Mouse (Mus musculus): ENCODE measurements around the gene Tnfrsf14. TPM values are rescaled to one million over a fixed set of nuclear protein-coding genes. Genes with fewer than 3 reads are reported as not detected.

The Tnfrsf14 gene
- total and polyA plus RNA-seq, 2 experiments from 2014 or later = 0.40 to 2.7 TPM

DNA sequence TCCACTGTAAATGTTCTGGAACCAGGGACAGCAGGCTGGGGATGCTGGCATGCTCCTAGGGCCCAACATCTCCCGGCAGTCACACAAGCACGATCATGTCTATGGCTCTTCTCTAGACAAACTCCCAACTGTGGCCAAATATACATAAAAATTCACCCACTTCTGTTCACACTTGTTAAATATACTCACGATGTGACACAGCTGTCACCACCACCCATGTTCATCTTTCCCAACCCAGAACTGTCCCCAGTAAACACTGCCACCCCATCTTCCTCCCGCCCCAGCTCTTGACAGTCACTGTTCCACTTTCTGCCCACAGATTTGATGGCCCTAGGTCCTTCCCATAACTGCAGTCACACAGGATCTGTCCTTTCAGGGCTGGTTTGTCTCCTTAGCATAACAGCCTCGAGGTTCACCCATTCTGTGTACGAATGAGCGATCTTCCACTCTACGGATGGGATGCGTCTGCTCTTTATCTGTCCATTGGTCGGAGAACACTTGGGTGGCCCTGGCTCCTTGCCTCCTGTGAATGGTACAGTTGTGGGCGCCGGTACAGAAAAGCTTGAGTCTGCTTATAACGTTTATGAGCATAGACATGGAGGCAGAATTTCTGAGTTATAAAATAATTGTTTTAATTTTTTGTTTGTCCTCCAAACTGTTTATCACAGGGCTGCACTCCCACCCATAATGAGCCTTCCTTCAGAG lies 29.1 kb upstream of the Tnfrsf14 start:
- ATAC-seq (ENCODE audit: insufficient read depth, low read depth) (no peak), DNase-seq (ENCODE audit: low spot score) (no peak)
- peaks cover 12% of the 10 kb centered on the region for H3K4me1 ChIP-seq (ENCODE audit: control insufficient read depth, insufficient read depth)
- 49% methylated on average over 13 of the region's 13 CpGs for WGBS
- no peaks in the 10 kb centered on the region for H3K36me3 ChIP-seq (replicated peaks; ENCODE audit: control insufficient read depth, insufficient read depth, low read length)
- no peaks in the 10 kb centered on the region for H3K9me3 ChIP-seq (replicated peaks; ENCODE audit: control insufficient read depth, low read length)
- peaks cover 97% of the 10 kb centered on the region for H3K27me3 ChIP-seq (ENCODE audit: control insufficient read depth, insufficient read depth, low read length)
- no peak overlapping the region for H3K4me3 ChIP-seq (ENCODE audit: low read depth, low read length)
- no peak for TF ChIP-seq EP300 (IDR thresholded peaks at IDR 0.05; ENCODE audit: low read depth)
- TF ChIP-seq CTCF (IDR thresholded peaks at IDR 0.05; ENCODE audit: low read depth) = no peak
- H3K27ac ChIP-seq (ENCODE audit: low read depth) = no peak overlapping the region
- no peak overlapping the region for H3K4me2 ChIP-seq (ENCODE audit: low read depth, low read length)
- H3K9ac ChIP-seq (replicated peaks; ENCODE audit: low read depth, low read length) = no peak overlapping the region

GRCm38 (mm10) chr4:154956604-154957003 lies 28.2 kb upstream of the Tnfrsf14 start:
- Histone ChIP-seq H3K4me3 (ENCODE audit: low read depth, low read length) (no peak overlapping the region), H3K36me3 (replicated peaks; ENCODE audit: control insufficient read depth, insufficient read depth, low read length) (no peaks in the 10 kb centered on the region), H3K4me1 (ENCODE audit: control insufficient read depth, insufficient read depth) (peaks cover 12% of the 10 kb centered on the region), H3K27ac (ENCODE audit: low read depth) (no peak overlapping the region), H3K9me3 (replicated peaks; ENCODE audit: control insufficient read depth, low read length) (no peaks in the 10 kb centered on the region), H3K9ac (replicated peaks; ENCODE audit: low read depth, low read length) (no peak overlapping the region), H3K27me3 (ENCODE audit: control insufficient read depth, insufficient read depth, low read length) (peaks cover 97% of the 10 kb centered on the region), H3K4me2 (ENCODE audit: low read depth, low read length) (no peak overlapping the region)
- ATAC-seq (ENCODE audit: insufficient read depth, low read depth) = no peak
- DNase-seq (ENCODE audit: low spot score) = no peak
- WGBS = 41% methylated on average over 9 of the region's 9 CpGs
- no peak for TF ChIP-seq EP300 (IDR thresholded peaks at IDR 0.05; ENCODE audit: low read depth)

GRCm38 (mm10) chr4:154952461-154953241 lies 24.3 kb upstream of the Tnfrsf14 start:
- Histone ChIP-seq H3K27ac (ENCODE audit: low read depth) (no peak overlapping the region), H3K4me3 (ENCODE audit: low read depth, low read length) (no peak overlapping the region), H3K4me2 (ENCODE audit: low read depth, low read length) (no peak overlapping the region), H3K36me3 (replicated peaks; ENCODE audit: control insufficient read depth, insufficient read depth, low read length) (no peaks in the 10 kb centered on the region), H3K27me3 (ENCODE audit: control insufficient read depth, insufficient read depth, low read length) (peaks cover 86% of the 10 kb centered on the region), H3K4me1 (ENCODE audit: control insufficient read depth, insufficient read depth) (no peaks in the 10 kb centered on the region), H3K9ac (replicated peaks; ENCODE audit: low read depth, low read length) (no peak overlapping the region), H3K9me3 (replicated peaks; ENCODE audit: control insufficient read depth, low read length) (no peaks in the 10 kb centered on the region)
- no peak for TF ChIP-seq CTCF (IDR thresholded peaks at IDR 0.05; ENCODE audit: low read depth)
- no peak for TF ChIP-seq EP300 (IDR thresholded peaks at IDR 0.05; ENCODE audit: low read depth)
- 2% methylated on average over 26 of the region's 26 CpGs for WGBS
- DNase-seq (ENCODE audit: low spot score) = no peak
- ATAC-seq (ENCODE audit: insufficient read depth, low read depth) = no peak

- TF ChIP-seq EP300 (IDR thresholded peaks at IDR 0.05; ENCODE audit: low read depth) = no peak
- no peak for TF ChIP-seq CTCF (IDR thresholded peaks at IDR 0.05; ENCODE audit: low read depth)
- H3K27me3 ChIP-seq (ENCODE audit: control insufficient read depth, insufficient read depth, low read length) = peaks cover 58% of the 10 kb centered on the region
- H3K4me3 ChIP-seq (ENCODE audit: low read depth, low read length) = no peak overlapping the region
- ATAC-seq (ENCODE audit: insufficient read depth, low read depth) (no peak), DNase-seq (ENCODE audit: low spot score) (no peak)
- no peak overlapping the region for H3K9ac ChIP-seq (replicated peaks; ENCODE audit: low read depth, low read length)
- H3K27ac ChIP-seq (ENCODE audit: low read depth) = no peak overlapping the region
- H3K4me1 ChIP-seq (ENCODE audit: control insufficient read depth, insufficient read depth) = no peaks in the 10 kb centered on the region
- no peak overlapping the region for H3K4me2 ChIP-seq (ENCODE audit: low read depth, low read length)
- 17% methylated on average over 16 of the region's 16 CpGs for WGBS
- H3K36me3 ChIP-seq (replicated peaks; ENCODE audit: control insufficient read depth, insufficient read depth, low read length) = no peaks in the 10 kb centered on the region
- no peaks in the 10 kb centered on the region for H3K9me3 ChIP-seq (replicated peaks; ENCODE audit: control insufficient read depth, low read length)
Observed at GRCm38 (mm10) chr4:154949589-154949982, 21.2 kb upstream of the Tnfrsf14 start.

GRCm38 (mm10) chr4:154948940-154949588 lies 20.7 kb upstream of the Tnfrsf14 start:
- Histone ChIP-seq H3K4me1 (ENCODE audit: control insufficient read depth, insufficient read depth) (no peaks in the 10 kb centered on the region), H3K27me3 (ENCODE audit: control insufficient read depth, insufficient read depth, low read length) (peaks cover 53% of the 10 kb centered on the region), H3K27ac (ENCODE audit: low read depth) (no peak overlapping the region), H3K4me3 (ENCODE audit: low read depth, low read length) (no peak overlapping the region), H3K9ac (replicated peaks; ENCODE audit: low read depth, low read length) (no peak overlapping the region), H3K9me3 (replicated peaks; ENCODE audit: control insufficient read depth, low read length) (no peaks in the 10 kb centered on the region), H3K36me3 (replicated peaks; ENCODE audit: control insufficient read depth, insufficient read depth, low read length) (no peaks in the 10 kb centered on the region), H3K4me2 (ENCODE audit: low read depth, low read length) (no peak overlapping the region)
- DNase-seq (ENCODE audit: low spot score) = no peak
- 54% methylated on average over 6 of the region's 6 CpGs for WGBS
- TF ChIP-seq EP300 (IDR thresholded peaks at IDR 0.05; ENCODE audit: low read depth) (no peak), CTCF (IDR thresholded peaks at IDR 0.05; ENCODE audit: low read depth) (no peak)
- ATAC-seq (ENCODE audit: insufficient read depth, low read depth) = no peak
